Mouse (Mus musculus) cortical plate, adult 2 months (tissue): ENCODE results near the gene Hdgfl1.

Experiments used
- CTCF ChIP-seq: fragments of 200-500 bp; IDR thresholded peaks from 2 replicates; pipeline ENCODE4 v1.5.1; 2011; ENCODE audit warnings: mild to moderate bottlenecking, control low read depth, low read length; ENCODE audit not compliant: insufficient read depth; ENCODE audit errors: extremely low read depth
- POLR2A ChIP-seq: fragments of 200-500 bp; IDR thresholded peaks from 2 replicates; pipeline ENCODE4 v1.6.1; 2011; ENCODE audit warnings: mild to moderate bottlenecking, low read length, control low read depth; ENCODE audit not compliant: insufficient read depth; ENCODE audit errors: extremely low read depth

GRCm38 (mm10) chr13:26795460-26795859 is 25.5 kb upstream of the Hdgfl1 start:
- TF ChIP-seq CTCF (no peak), POLR2A (no peak)
